Mouse (Mus musculus) midbrain, embryonic 10.5 days (tissue): ENCODE results near the gene Trem2. TPM values are rescaled to one million over a fixed set of nuclear protein-coding genes. Genes with fewer than 3 reads are reported as not detected.
"Not testable (repeated sequence)": the region's sequence is repeated elsewhere in the genome, so short reads cannot be mapped to it uniquely, and the experiment has no call there.

Experiments
- DNase-seq: peaks from one replicate; pipeline ENCODE4 v3.0.0-alpha.2; 2017; ENCODE audit warnings: low spot score
- H3K27ac ChIP-seq: fragments of 300-500 bp; sonication (generic); replicated peaks from 2 replicates; pipeline ENCODE4 v1.5.1; 2016; ENCODE audit warnings: mild to moderate bottlenecking
- H3K27me3 ChIP-seq: fragments of 300-500 bp; sonication (generic); 2 replicates; pipeline ENCODE4 v1.6.1; 2016; ENCODE audit warnings: low read depth, mild to moderate bottlenecking; ENCODE audit not compliant: poor library complexity, severe bottlenecking
- H3K36me3 ChIP-seq: fragments of 300-500 bp; sonication (generic); 2 replicates; pipeline ENCODE4 v1.6.1; 2016; ENCODE audit warnings: mild to moderate bottlenecking, moderate library complexity
- H3K4me1 ChIP-seq: fragments of 300-500 bp; sonication (generic); 2 replicates; pipeline ENCODE4 v1.6.1; 2016
- H3K4me3 ChIP-seq: fragments of 300-500 bp; sonication (generic); 2 replicates; pipeline ENCODE4 v1.5.1; 2016; ENCODE audit warnings: mild to moderate bottlenecking, moderate library complexity
- H3K9me3 ChIP-seq: fragments of 300-500 bp; sonication (generic); replicated peaks from 2 replicates; pipeline ENCODE4 v1.6.1; 2016; ENCODE audit warnings: mild to moderate bottlenecking
- WGBS: fragments of 180-500 bp; shearing (Covaris S2); methylation state at CpG from one replicate; pipeline ENCODE4 v1.1.7; 2016; 5-methylcytosine and 5-hydroxymethylcytosine counted together
- polyA plus RNA-seq: library from polyadenylated mRNA; unstranded; fragments of >200 nt; fragmentation: Nextera tagmentation; extraction: Ambion mirVana; gene quantifications from 2 replicates; pipeline ENCODE4 v1.2.1, GENCODE M21; 2016

Trem2 gene
- polyA plus RNA-seq, 1 experiment from 2014 or later = 1.7 TPM

DNA sequence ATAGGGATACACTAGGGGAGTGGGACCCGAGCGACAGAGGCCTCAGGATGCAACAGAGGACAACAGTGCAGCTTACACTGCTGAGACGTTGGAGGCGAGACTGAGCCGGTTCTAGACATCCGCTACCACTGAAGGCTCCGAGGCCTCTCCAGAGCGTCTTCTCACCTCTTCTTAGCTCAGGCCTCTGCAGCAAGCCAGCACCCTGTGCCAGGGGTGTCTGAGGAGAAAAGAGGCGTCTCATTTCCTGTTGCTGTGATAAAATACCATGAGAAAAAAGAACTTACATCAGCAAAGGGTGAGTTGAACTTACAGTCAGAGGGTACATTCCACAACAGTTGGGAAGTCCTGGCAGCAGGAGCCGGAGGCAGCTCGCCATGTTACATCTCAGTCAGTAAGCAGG, 20.6 kb upstream of the Trem2 start:
- 92% methylated on average over 11 of the region's 11 CpGs for WGBS
- Histone ChIP-seq H3K27me3 (no peaks in the 10 kb centered on the region), H3K27ac (no peak overlapping the region), H3K4me1 (no peaks in the 10 kb centered on the region; the same call in 1 of the 2 replicates), H3K36me3 (no peaks in the 10 kb centered on the region), H3K4me3 (no peak overlapping the region), H3K9me3 (no peaks in the 10 kb centered on the region)
- DNase-seq = no peak

- DNase-seq = no peak
- Histone ChIP-seq H3K4me1 (no peaks in the 10 kb centered on the region; the same call in 1 of the 2 replicates), H3K4me3 (no peak overlapping the region), H3K36me3 (no peaks in the 10 kb centered on the region), H3K27ac (no peak overlapping the region), H3K9me3 (no peaks in the 10 kb centered on the region), H3K27me3 (no peaks in the 10 kb centered on the region)
- WGBS = 89% methylated on average over 4 of the region's 4 CpGs
These were observed 19.5 kb upstream of the Trem2 start for GRCm38 (mm10) chr17:48326656-48327055.

DNA sequence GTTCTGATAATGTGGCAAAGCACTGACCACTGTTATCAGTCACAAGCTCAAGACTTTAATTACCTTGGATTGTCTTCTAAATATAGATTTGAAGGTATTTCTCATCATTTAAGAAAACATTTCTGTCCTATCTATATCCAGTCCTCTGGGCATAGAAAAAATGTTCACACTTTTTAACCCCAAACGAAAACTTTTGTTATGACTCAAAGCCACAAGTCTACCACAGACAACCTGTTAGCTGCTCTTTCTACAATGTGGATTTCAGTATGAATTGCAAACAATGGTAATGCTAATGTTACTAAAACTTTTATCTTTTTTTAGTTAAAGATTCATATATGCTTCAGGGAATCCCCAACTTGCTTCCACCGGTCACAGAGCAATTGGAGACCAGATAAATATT, 13.7 kb upstream of the Trem2 start:
- no peaks in the 10 kb centered on the region for H3K36me3 ChIP-seq
- H3K4me3 ChIP-seq = no peak overlapping the region
- 94% methylated on average over 2 of the region's 2 CpGs for WGBS
- no peaks in the 10 kb centered on the region for H3K9me3 ChIP-seq
- no peak for DNase-seq
- H3K27me3 ChIP-seq = no peaks in the 10 kb centered on the region
- no peaks in the 10 kb centered on the region; the same call in 1 of the 2 replicates for H3K4me1 ChIP-seq
- no peak overlapping the region for H3K27ac ChIP-seq

DNA sequence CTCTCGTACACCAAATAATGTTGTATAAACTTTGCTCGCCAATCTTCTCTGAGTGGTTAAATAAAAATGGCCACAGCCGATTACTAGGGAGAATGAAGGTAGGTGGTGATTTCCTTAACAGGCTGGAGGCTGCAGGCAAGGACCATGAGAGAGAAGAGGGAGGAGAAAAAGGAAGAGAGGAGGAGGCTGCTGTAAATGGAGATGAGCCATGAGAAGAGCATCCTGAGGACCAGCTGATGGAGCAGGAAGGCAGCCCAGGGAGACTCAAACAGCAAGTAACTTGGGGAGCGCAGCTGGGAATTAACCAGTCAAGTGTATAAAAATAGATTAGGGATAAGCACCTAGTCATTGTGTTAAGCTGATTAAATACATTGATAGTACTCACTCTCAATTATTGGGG, 12.0 kb upstream of the Trem2 start:
- 85% methylated on average over 4 of the region's 4 CpGs for WGBS

DNA sequence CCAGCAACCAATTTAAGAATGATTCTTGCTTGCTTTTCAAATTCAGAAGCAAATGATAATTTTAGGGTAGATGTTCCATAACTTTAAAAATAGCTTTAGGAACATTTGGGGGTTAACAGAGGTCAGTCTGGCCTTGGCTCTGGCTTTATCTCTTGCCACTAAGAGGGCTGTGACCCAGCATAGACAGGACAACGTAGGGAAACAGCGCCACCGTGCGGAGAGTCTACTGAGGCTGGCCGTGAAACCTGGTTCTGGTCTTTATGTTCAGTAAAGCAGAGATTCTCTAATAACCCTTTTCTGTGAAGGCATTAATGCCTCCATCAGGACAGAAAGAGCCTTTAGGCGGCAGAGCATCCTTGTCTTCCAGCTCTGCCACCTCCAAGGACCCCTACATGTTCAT, 9.3 kb upstream of the Trem2 start:
- Histone ChIP-seq H3K4me1 (no peaks in the 10 kb centered on the region), H3K4me3 (no peak overlapping the region), H3K9me3 (no peaks in the 10 kb centered on the region), H3K36me3 (no peaks in the 10 kb centered on the region), H3K27ac (no peak overlapping the region), H3K27me3 (no peaks in the 10 kb centered on the region)
- peak; percentile 80 for DNase-seq
- WGBS = under 1% methylated on average over 6 of the region's 6 CpGs

More for the DNA sequence above, 12.0 kb upstream of the Trem2 start:
- Histone ChIP-seq H3K4me1 (no peaks in the 10 kb centered on the region), H3K27me3 (no peaks in the 10 kb centered on the region), H3K27ac (no peak overlapping the region), H3K4me3 (no peak overlapping the region), H3K36me3 (no peaks in the 10 kb centered on the region), H3K9me3 (no peaks in the 10 kb centered on the region)
- DNase-seq = no peak

DNA sequence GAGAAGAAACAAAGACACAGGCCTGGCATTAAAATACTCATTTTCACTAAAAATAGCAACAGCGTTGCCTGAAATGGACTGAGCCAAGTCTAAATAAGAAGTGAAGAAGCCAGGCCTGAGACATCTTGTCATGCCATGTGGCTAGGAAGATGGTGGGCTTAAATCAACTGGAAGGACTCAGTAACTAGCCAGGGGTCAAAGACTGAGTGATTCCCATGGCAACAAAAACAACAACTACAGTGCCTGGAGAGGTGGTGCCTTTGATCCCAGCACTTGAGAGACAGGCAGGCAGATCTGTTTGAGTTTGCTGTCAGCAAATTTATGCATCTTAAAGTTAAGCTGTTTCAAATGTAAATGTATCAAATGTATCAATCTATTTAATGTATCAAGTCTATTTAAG, 5.9 kb upstream of the Trem2 start:
- 91% methylated on average over 1 of the region's 1 CpGs for WGBS
- H3K9me3 ChIP-seq = no peaks in the 10 kb centered on the region
- no peaks in the 10 kb centered on the region for H3K36me3 ChIP-seq
- no peak for DNase-seq
- no peak overlapping the region for H3K27ac ChIP-seq
- no peaks in the 10 kb centered on the region for H3K4me1 ChIP-seq
- no peaks in the 10 kb centered on the region for H3K27me3 ChIP-seq
- no peak overlapping the region for H3K4me3 ChIP-seq

DNA sequence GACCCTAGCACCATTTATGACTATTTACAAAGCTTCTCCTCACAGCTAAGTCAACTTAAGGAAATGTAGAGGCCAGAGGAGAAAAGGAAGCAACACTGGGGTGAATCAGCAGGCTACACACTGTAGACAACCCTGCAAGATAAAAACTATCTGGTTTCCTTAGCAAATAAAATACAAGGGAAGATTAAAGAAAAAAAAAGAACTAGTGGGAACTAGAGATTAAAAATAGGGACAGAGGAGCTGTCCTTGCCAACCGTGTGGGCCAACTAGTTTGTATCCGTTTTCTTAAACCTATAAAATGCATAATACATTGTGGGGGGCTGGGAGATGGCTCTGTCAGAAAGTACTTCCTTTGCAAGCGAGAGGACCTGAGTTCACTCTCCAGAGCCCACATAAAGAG, 4.3 kb upstream of the Trem2 start:
- no peaks in the 10 kb centered on the region for H3K9me3 ChIP-seq
- H3K27me3 ChIP-seq = no peaks in the 10 kb centered on the region
- H3K4me1 ChIP-seq = no peaks in the 10 kb centered on the region
- no peaks in the 10 kb centered on the region for H3K36me3 ChIP-seq
- no peak overlapping the region for H3K4me3 ChIP-seq
- H3K27ac ChIP-seq = no peak overlapping the region
- 85% methylated on average over 3 of the region's 3 CpGs for WGBS
- DNase-seq = no peak

DNA sequence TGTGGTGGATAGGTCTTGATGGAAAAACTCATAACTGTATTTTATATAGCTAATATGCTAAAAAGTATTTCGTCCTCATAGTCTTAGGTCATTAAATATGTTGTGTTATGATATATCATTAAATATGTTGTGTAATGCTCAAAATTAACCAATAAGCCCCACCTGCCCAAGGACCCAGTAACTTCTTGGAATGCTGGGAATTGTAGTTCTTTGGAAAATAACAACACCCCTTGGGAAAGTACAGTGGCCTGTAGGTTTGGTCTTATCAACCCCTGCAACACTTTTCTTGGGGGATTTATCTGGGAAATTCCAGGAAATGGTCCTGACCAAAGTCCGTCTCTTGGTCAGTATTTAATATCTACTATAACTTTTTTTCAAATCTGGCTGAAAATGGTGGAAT, 3.1 kb upstream of the Trem2 start:
- DNase-seq = no peak
- Histone ChIP-seq H3K27me3 (no peaks in the 10 kb centered on the region), H3K27ac (no peak overlapping the region), H3K9me3 (no peaks in the 10 kb centered on the region), H3K4me1 (no peaks in the 10 kb centered on the region), H3K4me3 (no peak overlapping the region), H3K36me3 (no peaks in the 10 kb centered on the region)
- WGBS = 84% methylated on average over 2 of the region's 2 CpGs

DNA sequence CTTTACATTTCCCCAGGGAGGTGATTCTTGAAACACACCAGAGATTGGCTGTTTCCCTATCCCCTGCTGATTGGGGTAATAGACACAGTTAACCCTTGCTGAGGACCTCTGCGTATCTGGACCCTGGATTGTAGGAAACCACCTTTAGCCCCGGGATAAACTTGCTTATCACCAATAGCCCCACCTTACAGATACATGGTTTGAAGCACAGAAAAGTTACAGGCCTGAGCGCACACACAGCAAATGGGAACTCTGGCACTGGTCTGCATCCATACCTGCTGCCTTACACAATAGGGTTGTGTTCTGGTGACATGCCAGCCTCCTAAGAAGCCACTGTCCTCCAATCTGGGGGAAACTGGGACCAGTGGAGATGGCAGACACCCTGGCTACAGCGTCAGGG, 377 bp upstream of the Trem2 start:
- DNase-seq = no peak
- 89% methylated on average over 4 of the region's 4 CpGs for WGBS
- H3K4me1 ChIP-seq = no peaks in the 10 kb centered on the region

DNA sequence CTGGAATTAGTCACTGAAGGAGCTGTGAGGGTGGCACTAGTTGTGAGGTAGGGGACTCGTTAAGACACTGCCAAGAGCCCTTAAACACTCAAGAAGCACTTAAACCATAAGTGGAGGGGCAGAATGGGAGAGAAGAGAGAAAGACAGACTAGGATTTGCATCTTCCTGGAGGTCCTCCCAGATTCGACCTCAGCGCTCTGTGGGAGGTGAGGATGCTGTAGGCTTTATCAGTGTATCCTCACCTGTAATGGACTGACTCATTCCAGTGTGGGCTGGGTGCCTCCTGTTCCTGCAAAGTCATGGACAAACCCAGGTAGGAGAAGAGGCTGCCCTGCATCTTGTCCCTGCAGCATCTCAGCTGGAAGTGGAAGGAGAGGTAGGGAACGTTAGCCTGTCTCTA, 633 bp downstream of the Trem2 start:
- H3K4me3 ChIP-seq = no peak overlapping the region
- no peak for DNase-seq
- H3K36me3 ChIP-seq = no peaks in the 10 kb centered on the region
- H3K27me3 ChIP-seq = no peaks in the 10 kb centered on the region
- no peak overlapping the region for H3K27ac ChIP-seq
- H3K9me3 ChIP-seq = no peaks in the 10 kb centered on the region
- 78% methylated on average over 4 of the region's 4 CpGs for WGBS
- no peaks in the 10 kb centered on the region for H3K4me1 ChIP-seq

More for the DNA sequence above, 377 bp upstream of the Trem2 start:
- Histone ChIP-seq H3K9me3 (no peaks in the 10 kb centered on the region), H3K27me3 (no peaks in the 10 kb centered on the region), H3K36me3 (no peaks in the 10 kb centered on the region), H3K4me3 (no peak overlapping the region), H3K27ac (no peak overlapping the region)

GRCm38 (mm10) chr17:48347287-48347686, 1.1 kb downstream of the Trem2 start:
- no peak for DNase-seq
- Histone ChIP-seq H3K9me3 (no peaks in the 10 kb centered on the region), H3K36me3 (no peaks in the 10 kb centered on the region), H3K4me3 (no peak overlapping the region), H3K27ac (no peak overlapping the region), H3K27me3 (no peaks in the 10 kb centered on the region), H3K4me1 (no peaks in the 10 kb centered on the region)
- WGBS = 73% methylated on average over 2 of the region's 2 CpGs

- Histone ChIP-seq H3K36me3 (no peaks in the 10 kb centered on the region), H3K27me3 (no peaks in the 10 kb centered on the region)
These were observed 4.5 kb downstream of the Trem2 start for GRCm38 (mm10) chr17:48350681-48351193.

DNA sequence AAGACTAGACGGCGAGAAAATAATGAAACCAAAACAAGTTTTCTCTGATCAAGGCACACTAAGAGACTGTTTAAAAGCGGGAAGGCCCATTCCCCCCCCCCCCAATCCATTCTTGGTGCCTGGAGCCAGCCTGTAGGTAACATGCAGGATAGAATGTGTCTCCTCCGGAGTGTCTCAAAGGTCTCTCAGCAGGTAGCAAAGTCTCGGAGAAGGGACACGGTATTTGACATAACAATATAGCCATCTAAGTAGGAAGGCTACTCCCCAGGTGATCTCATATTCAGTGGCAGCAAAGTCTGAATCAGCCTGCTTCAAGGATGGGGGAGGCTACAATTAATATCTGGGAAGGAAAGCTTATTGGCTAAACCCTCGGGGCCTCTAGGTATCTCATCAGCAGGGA, 6.8 kb downstream of the Trem2 start:
- not testable (repeated sequence) for H3K4me3 ChIP-seq, H3K9me3 ChIP-seq, H3K27me3 ChIP-seq, H3K36me3 ChIP-seq, DNase-seq, H3K4me1 ChIP-seq, H3K27ac ChIP-seq
- 78% methylated on average over 7 of the region's 7 CpGs for WGBS

More at GRCm38 (mm10) chr17:48350681-48351193, 4.5 kb downstream of the Trem2 start:
- Histone ChIP-seq H3K4me3 (no peak overlapping the region), H3K9me3 (no peaks in the 10 kb centered on the region), H3K4me1 (no peaks in the 10 kb centered on the region), H3K27ac (no peak overlapping the region)
- no peak for DNase-seq
- WGBS = 79% methylated on average over 5 of the region's 5 CpGs

DNA sequence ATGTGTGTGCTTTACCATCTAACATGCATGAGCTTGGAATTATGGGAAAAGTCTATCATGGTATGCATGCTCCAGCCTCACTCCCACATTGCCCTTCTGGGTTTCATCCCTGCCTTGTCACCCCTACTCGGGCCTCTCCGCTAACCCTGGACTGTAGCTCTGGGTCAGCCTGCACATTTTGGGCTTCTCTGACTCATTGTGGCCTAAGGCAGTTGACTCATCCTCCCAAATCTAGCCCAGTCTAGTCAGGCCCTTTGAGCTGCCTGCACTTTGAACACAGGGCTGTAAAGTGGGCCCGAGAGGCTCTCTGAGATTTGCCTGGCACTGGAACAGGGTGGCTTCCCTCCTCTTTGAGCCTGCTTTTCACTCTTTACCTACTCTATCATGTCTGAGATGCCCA, 9.6 kb downstream of the Trem2 start:
- H3K27ac ChIP-seq = no peak overlapping the region
- H3K9me3 ChIP-seq = no peaks in the 10 kb centered on the region
- DNase-seq = no peak
- WGBS = 91% methylated on average over 3 of the region's 3 CpGs
- H3K4me3 ChIP-seq = no peak overlapping the region
- H3K36me3 ChIP-seq = no peaks in the 10 kb centered on the region
- H3K27me3 ChIP-seq = no peaks in the 10 kb centered on the region
- H3K4me1 ChIP-seq = no peaks in the 10 kb centered on the region
